Mouse (Mus musculus): Measurements from ENCODE around the gene Xpo6. TPM values are rescaled to one million over a fixed set of nuclear protein-coding genes. Genes with fewer than 3 reads are reported as not detected.

Gene Xpo6
- polyA plus RNA-seq, 1 experiment = 162 TPM

DNA sequence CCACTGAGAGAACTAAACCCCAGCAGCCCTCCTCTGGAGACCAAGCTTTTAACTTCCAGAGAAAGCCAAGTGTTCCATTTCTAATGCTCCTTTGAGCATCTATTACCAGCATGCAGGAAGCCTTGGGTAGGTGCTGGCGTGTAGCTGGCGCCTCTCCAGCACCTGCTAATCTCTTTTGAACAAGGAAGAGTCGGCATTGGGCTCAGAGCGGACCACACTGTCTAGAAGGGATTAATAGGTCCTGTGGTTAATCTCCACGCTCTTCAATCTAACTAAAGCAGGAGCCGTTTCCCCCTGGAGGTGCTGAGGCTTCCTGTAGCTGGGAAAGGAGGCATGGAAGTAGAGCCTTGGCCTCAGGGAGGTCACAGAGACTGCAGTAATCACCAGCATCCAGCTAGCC, 145.7 kb downstream of the Xpo6 start:
- 63% methylated on average over 6 of the region's 6 CpGs for WGBS
- no peak overlapping the region for H3K27ac ChIP-seq (ENCODE audit: insufficient read depth, low read length)
- no peaks in the 10 kb centered on the region; the same call in 1 of the 2 replicates for H3K27me3 ChIP-seq (ENCODE audit: control insufficient read depth, insufficient read depth, low read length)
- H3K4me1 ChIP-seq (ENCODE audit: control insufficient read depth, insufficient read depth, low read length) = peaks cover 9% of the 10 kb centered on the region; the same call in 1 of the 2 replicates
- no peak overlapping the region for H3K4me3 ChIP-seq (replicated peaks; ENCODE audit: insufficient read depth, low read depth, low read length)
- no peak for DNase-seq
- no peak for TF ChIP-seq CTCF (IDR thresholded peaks at IDR 0.05; ENCODE audit: borderline replicate concordance, insufficient read depth, low read depth, low read length)
- TF ChIP-seq POLR2A (IDR thresholded peaks at IDR 0.05; ENCODE audit: borderline replicate concordance, insufficient read depth, low read length) = no peak

DNA sequence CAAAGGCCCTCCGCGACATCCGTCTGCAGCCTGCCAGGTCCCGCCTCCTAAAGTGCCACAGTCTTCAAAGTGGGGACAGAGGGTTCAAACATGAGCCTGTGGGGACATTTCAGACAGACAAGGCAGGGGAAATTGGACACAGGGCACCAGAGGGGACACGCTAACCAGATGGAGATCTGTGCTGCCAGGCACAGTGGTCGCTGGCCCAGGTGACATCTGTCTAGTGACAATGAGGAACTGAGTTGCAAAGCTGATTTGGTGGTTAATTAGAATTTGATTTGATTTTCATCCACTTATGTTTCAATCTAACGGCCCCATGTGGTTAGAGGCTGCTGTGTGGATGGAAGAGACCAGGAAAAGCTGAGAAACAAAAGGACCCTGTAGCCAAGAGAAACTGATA, 146.7 kb downstream of the Xpo6 start:
- Histone ChIP-seq H3K27me3 (ENCODE audit: control insufficient read depth, insufficient read depth, low read length) (no peaks in the 10 kb centered on the region; the same call in 1 of the 2 replicates), H3K4me1 (ENCODE audit: control insufficient read depth, insufficient read depth, low read length) (peaks cover 9% of the 10 kb centered on the region; the same call in 1 of the 2 replicates), H3K4me3 (replicated peaks; ENCODE audit: insufficient read depth, low read depth, low read length) (no peak overlapping the region), H3K27ac (ENCODE audit: insufficient read depth, low read length) (no peak overlapping the region)
- 74% methylated on average over 7 of the region's 7 CpGs for WGBS
- DNase-seq = no peak
- TF ChIP-seq POLR2A (IDR thresholded peaks at IDR 0.05; ENCODE audit: borderline replicate concordance, insufficient read depth, low read length) (no peak), CTCF (IDR thresholded peaks at IDR 0.05; ENCODE audit: borderline replicate concordance, insufficient read depth, low read depth, low read length) (no peak)

DNA sequence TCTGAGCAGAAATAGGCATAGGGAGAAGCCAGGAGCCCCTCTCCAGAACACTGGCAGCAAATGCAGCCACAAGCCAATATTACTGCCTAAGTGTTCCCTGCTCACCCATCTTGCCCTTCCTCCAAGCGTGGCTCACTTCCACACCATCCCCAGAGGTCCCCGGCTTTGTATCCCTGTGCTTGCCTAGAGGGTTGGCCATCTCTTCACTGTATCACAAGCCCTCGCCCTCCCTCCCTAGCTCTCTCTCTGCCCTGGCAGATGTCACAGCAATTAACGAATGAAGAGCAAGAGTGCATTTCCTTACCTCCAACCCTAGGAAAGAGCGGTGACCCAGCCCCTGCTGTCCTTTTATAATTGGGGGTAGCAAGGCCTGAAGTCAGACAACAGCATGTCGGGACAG, 148.4 kb downstream of the Xpo6 start:
- WGBS = 68% methylated on average over 6 of the region's 6 CpGs
- no peak for DNase-seq
- no peak overlapping the region for H3K27ac ChIP-seq (ENCODE audit: insufficient read depth, low read length)
- TF ChIP-seq CTCF (IDR thresholded peaks at IDR 0.05; ENCODE audit: borderline replicate concordance, insufficient read depth, low read depth, low read length) (no peak), POLR2A (IDR thresholded peaks at IDR 0.05; ENCODE audit: borderline replicate concordance, insufficient read depth, low read length) (no peak)
- peaks cover 9% of the 10 kb centered on the region; the same call in 1 of the 2 replicates for H3K4me1 ChIP-seq (ENCODE audit: control insufficient read depth, insufficient read depth, low read length)
- no peak overlapping the region for H3K4me3 ChIP-seq (replicated peaks; ENCODE audit: insufficient read depth, low read depth, low read length)
- H3K27me3 ChIP-seq (ENCODE audit: control insufficient read depth, insufficient read depth, low read length) = no peaks in the 10 kb centered on the region; the same call in 1 of the 2 replicates

Other genes starting within 250 kb of the Xpo6 start
- 17.5 and 18.0 TPM in 2 replicates for gene Gsg1l, start 118.1 kb downstream of the Xpo6 start, polyA plus RNA-seq (2012; rRNA removed)
- gene Sbk1, start 72.1 kb upstream of the Xpo6 start, polyA plus RNA-seq (2012; rRNA removed) = 227 and 282 TPM in 2 replicates
- gene Lat, start 169.1 kb upstream of the Xpo6 start, polyA plus RNA-seq (2012; rRNA removed) = 1.6 and 1.9 TPM in 2 replicates
- gene Spns1, start 176.9 kb upstream of the Xpo6 start, polyA plus RNA-seq (2012; rRNA removed) = 206 and 218 TPM in 2 replicates
- 6.3 and 6.4 TPM in 2 replicates for gene Nfatc2ip, start 196.2 kb upstream of the Xpo6 start, polyA plus RNA-seq (2012; rRNA removed)
- gene Cd19, start 214.4 kb upstream of the Xpo6 start, polyA plus RNA-seq (2012; rRNA removed) = 0.21 and 0.23 TPM in 2 replicates
- 22.2 and 24.0 TPM in 2 replicates for gene Rabep2, start 228.3 kb upstream of the Xpo6 start, polyA plus RNA-seq (2012; rRNA removed)